In the genomic region with DNA sequence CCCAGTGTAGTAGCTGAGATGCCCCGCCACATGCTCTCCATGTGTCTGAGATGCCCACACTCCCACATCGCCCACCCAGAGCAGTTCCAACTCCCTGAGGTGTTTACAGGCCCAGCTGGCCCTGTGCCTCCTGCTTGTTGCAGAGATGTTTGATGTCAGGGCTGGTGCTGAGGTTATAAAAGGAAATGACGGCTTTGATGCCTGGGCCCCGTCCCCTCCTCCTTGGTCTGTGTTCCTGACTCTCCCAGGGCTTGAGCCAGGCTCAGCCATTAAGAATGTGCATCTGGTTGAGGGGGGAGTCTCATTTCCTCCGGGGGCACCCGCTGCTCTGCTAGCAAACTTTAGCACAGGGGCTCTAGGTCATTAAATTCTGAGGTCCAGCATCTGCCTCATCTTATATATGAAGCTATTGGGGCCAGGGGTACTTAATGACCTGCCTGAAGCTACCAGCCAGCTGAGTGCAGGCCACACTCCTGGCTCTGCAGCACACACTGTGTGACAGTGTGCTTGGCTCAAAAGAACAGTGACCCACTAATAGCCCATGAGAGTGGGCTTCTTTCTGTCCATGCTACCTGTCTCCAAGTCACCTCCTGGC, we compare ENCODE assay signal across 19 mouse cellular contexts.
DNase-seq lines count a peak whose midpoint lies in the region; ATAC-seq lines count a peak whose summit lies in the region.
"Had no signal": no experiment of that assay in that cellular context is flagged by ENCODE, and none has a peak within 500 bp of the region (broad histone marks: within the 10 kb centered on the region; RNA-seq: fewer than 3 reads in every experiment).

No protein-coding gene starts in this region.

- H3K9ac ChIP-seq in heart, embryonic 16.5 days (ENCODE audit: low read length), result no peak overlapping the region
- no peak overlapping the region for H3K9ac ChIP-seq in limb, embryonic 12.5 days (replicated peaks)
- H3K9ac ChIP-seq in midbrain, embryonic 15.5 days, result no peak overlapping the region
- H3K9ac ChIP-seq: intestine, embryonic 15.5 days; liver, embryonic 14.5 days had no signal

- H3K27me3 ChIP-seq in heart, embryonic 16.5 days (ENCODE audit: control insufficient read depth, insufficient read depth, low read length), result no peaks in the 10 kb centered on the region
- H3K27me3 ChIP-seq in limb, embryonic 12.5 days, result 0 out of 2 replicates have a peak, but pooled peaks cover 2% of the 10 kb centered on the region
- no peaks in the 10 kb centered on the region for H3K27me3 ChIP-seq in midbrain, embryonic 15.5 days (replicated peaks)
- H3K27me3 ChIP-seq: intestine, embryonic 15.5 days; Patski had no signal

- peak; percentile 31; the same call in 1 of the 2 replicates for ATAC-seq in heart, embryonic 16.5 days (replicated peaks; ENCODE audit: extremely low read depth, insufficient read depth, low FRiP score)
- peak; percentile 86 for ATAC-seq in limb, embryonic 12.5 days (ENCODE audit: insufficient number of reproducible peaks, insufficient read depth, low FRiP score, low TSS enrichment, low read depth)
- ATAC-seq in midbrain, embryonic 15.5 days (replicated peaks), result no peak
- ATAC-seq: forebrain, embryonic 14.5 days; intestine, embryonic 15.5 days; Patski had no signal

- no peak overlapping the region for H3K4me2 ChIP-seq in heart, embryonic 16.5 days (ENCODE audit: low read depth, low read length)
- H3K4me2 ChIP-seq in limb, embryonic 12.5 days, result no peak overlapping the region
- H3K4me2 ChIP-seq in midbrain, embryonic 15.5 days, result no peak overlapping the region
- H3K4me2 ChIP-seq: intestine, embryonic 15.5 days had no signal

- no peak overlapping the region for H3K4me3 ChIP-seq in heart, embryonic 16.5 days (ENCODE audit: low read length)
- no peak overlapping the region for H3K4me3 ChIP-seq in limb, embryonic 12.5 days (replicated peaks)
- H3K4me3 ChIP-seq in midbrain, embryonic 15.5 days, result no peak overlapping the region
- H3K4me3 ChIP-seq: intestine, embryonic 15.5 days had no signal

- H3K4me1 ChIP-seq in heart, embryonic 16.5 days (ENCODE audit: control insufficient read depth, insufficient read depth, low read length), result peaks cover 12% of the 10 kb centered on the region
- H3K4me1 ChIP-seq in limb, embryonic 12.5 days (replicated peaks), result peaks cover 40% of the 10 kb centered on the region
- H3K4me1 ChIP-seq in midbrain, embryonic 15.5 days, result no peaks in the 10 kb centered on the region
- H3K4me1 ChIP-seq: intestine, embryonic 15.5 days had no signal

- no peak for DNase-seq in heart, adult 18-20 months
- peak; percentile 35 for DNase-seq in thymus, postnatal 0 days (ENCODE audit: low spot score)
- no peak for DNase-seq in thymus, adult 18-20 months
- DNase-seq in layer of hippocampus, postnatal 25 days (ENCODE audit: extremely low spot score in 1 of 2, low spot score in 1 of 2), result no peak
- DNase-seq: B cell, adult 2 months; cerebellum, adult 11 months; heart, adult 11 months; kidney, postnatal 10 days; layer of hippocampus, adult 9-11 months; midbrain, embryonic 14.5 days; right cerebral cortex, postnatal 4 days had no signal

- H3K36me3 ChIP-seq in heart, embryonic 16.5 days (ENCODE audit: control insufficient read depth, insufficient read depth), result peaks cover 24% of the 10 kb centered on the region
- H3K36me3 ChIP-seq in limb, embryonic 12.5 days, result 0 out of 2 replicates have a peak, but pooled peaks cover 5% of the 10 kb centered on the region
- no peaks in the 10 kb centered on the region for H3K36me3 ChIP-seq in midbrain, embryonic 15.5 days (replicated peaks)
- H3K36me3 ChIP-seq: intestine, embryonic 15.5 days had no signal

- H3K9me3 ChIP-seq in heart, embryonic 16.5 days (replicated peaks; ENCODE audit: control insufficient read depth, low read length), result no peaks in the 10 kb centered on the region
- H3K9me3 ChIP-seq in limb, embryonic 12.5 days, result no peaks in the 10 kb centered on the region; the same call in 1 of the 2 replicates
- H3K9me3 ChIP-seq in midbrain, embryonic 15.5 days, result no peaks in the 10 kb centered on the region
- H3K9me3 ChIP-seq: intestine, embryonic 15.5 days had no signal

- H3K27ac ChIP-seq in heart, embryonic 16.5 days (ENCODE audit: low read length), result peak overlapping the region; percentile 30
- peak overlapping the region; percentile 80 for H3K27ac ChIP-seq in limb, embryonic 12.5 days
- no peak overlapping the region for H3K27ac ChIP-seq in midbrain, embryonic 15.5 days
- H3K27ac ChIP-seq: intestine, embryonic 15.5 days; liver, embryonic 14.5 days; macrophage had no signal

- WGBS in heart, embryonic 16.5 days, result 59% methylated on average over 6 of the region's 6 CpGs
- 16% methylated on average over 6 of the region's 6 CpGs for WGBS in limb, embryonic 12.5 days
- 70% methylated on average over 6 of the region's 6 CpGs for WGBS in midbrain, embryonic 15.5 days
